Mouse (Mus musculus): ENCODE measurements around the gene Ppp2r2c. TPM values are rescaled to one million over a fixed set of nuclear protein-coding genes. Genes with fewer than 3 reads are reported as not detected.

Gene Ppp2r2c
- polyA plus RNA-seq, 1 experiment from 2014 or later: 9.5 TPM

- Histone ChIP-seq H3K4me1 (ENCODE audit: control insufficient read depth, insufficient read depth, low read length) (no peaks in the 10 kb centered on the region), H3K36me3 (ENCODE audit: control insufficient read depth, insufficient read depth, low read length) (no peaks in the 10 kb centered on the region), H3K9me3 (ENCODE audit: control insufficient read depth, low read length) (no peaks in the 10 kb centered on the region; the same call in 1 of the 2 replicates), H3K4me3 (ENCODE audit: low read depth, low read length) (no peak overlapping the region), H3K27ac (ENCODE audit: low read depth, low read length) (no peak overlapping the region), H3K9ac (ENCODE audit: low read length) (no peak overlapping the region), H3K27me3 (ENCODE audit: control insufficient read depth, insufficient read depth, low read length) (peaks cover 5% of the 10 kb centered on the region), H3K4me2 (ENCODE audit: low read depth) (no peak overlapping the region)
- ATAC-seq (ENCODE audit: insufficient read depth, low FRiP score, low TSS enrichment) (no peak), DNase-seq (ENCODE audit: low spot score) (no peak)
- WGBS: 85% methylated on average over 2 of the region's 2 CpGs
Observed at GRCm38 (mm10) chr5:36861084-36861483, 7.2 kb upstream of the Ppp2r2c start.

- WGBS: 74% methylated on average over 7 of the region's 7 CpGs
- Histone ChIP-seq H3K9ac (ENCODE audit: low read length) (no peak overlapping the region), H3K27me3 (ENCODE audit: control insufficient read depth, insufficient read depth, low read length) (peaks cover 62% of the 10 kb centered on the region), H3K27ac (ENCODE audit: low read depth, low read length) (no peak overlapping the region), H3K36me3 (ENCODE audit: control insufficient read depth, insufficient read depth, low read length) (no peaks in the 10 kb centered on the region), H3K4me3 (ENCODE audit: low read depth, low read length) (no peak overlapping the region), H3K4me2 (ENCODE audit: low read depth) (no peak overlapping the region), H3K4me1 (ENCODE audit: control insufficient read depth, insufficient read depth, low read length) (peaks cover 7% of the 10 kb centered on the region), H3K9me3 (ENCODE audit: control insufficient read depth, low read length) (no peaks in the 10 kb centered on the region)
- DNase-seq (ENCODE audit: low spot score) (no peak), ATAC-seq (ENCODE audit: insufficient read depth, low FRiP score, low TSS enrichment) (no peak)
Observed at GRCm38 (mm10) chr5:36866701-36867250, 1.5 kb upstream of the Ppp2r2c start.

- 8% methylated on average over 6 of the region's 6 CpGs for WGBS
- Histone ChIP-seq H3K4me3 (ENCODE audit: low read depth, low read length) (no peak overlapping the region), H3K4me2 (ENCODE audit: low read depth) (no peak overlapping the region), H3K4me1 (ENCODE audit: control insufficient read depth, insufficient read depth, low read length) (peaks cover 7% of the 10 kb centered on the region), H3K9ac (ENCODE audit: low read length) (no peak overlapping the region), H3K27me3 (ENCODE audit: control insufficient read depth, insufficient read depth, low read length) (peaks cover 62% of the 10 kb centered on the region), H3K36me3 (ENCODE audit: control insufficient read depth, insufficient read depth, low read length) (no peaks in the 10 kb centered on the region), H3K27ac (ENCODE audit: low read depth, low read length) (no peak overlapping the region), H3K9me3 (ENCODE audit: control insufficient read depth, low read length) (no peaks in the 10 kb centered on the region)
- DNase-seq (ENCODE audit: low spot score) (no peak), ATAC-seq (ENCODE audit: insufficient read depth, low FRiP score, low TSS enrichment) (no peak)
Observed at GRCm38 (mm10) chr5:36867561-36867960, 752 bp upstream of the Ppp2r2c start.

- Histone ChIP-seq H3K4me2 (ENCODE audit: low read depth) (peak overlapping the region; percentile 65), H3K36me3 (ENCODE audit: control insufficient read depth, insufficient read depth, low read length) (no peaks in the 10 kb centered on the region), H3K27me3 (ENCODE audit: control insufficient read depth, insufficient read depth, low read length) (peaks cover 62% of the 10 kb centered on the region), H3K27ac (ENCODE audit: low read depth, low read length) (no peak overlapping the region), H3K4me1 (ENCODE audit: control insufficient read depth, insufficient read depth, low read length) (peaks cover 7% of the 10 kb centered on the region), H3K4me3 (ENCODE audit: low read depth, low read length) (peak overlapping the region; percentile 40), H3K9me3 (ENCODE audit: control insufficient read depth, low read length) (no peaks in the 10 kb centered on the region), H3K9ac (ENCODE audit: low read length) (peak overlapping the region; percentile 53)
- DNase-seq (ENCODE audit: low spot score) (no peak), ATAC-seq (ENCODE audit: insufficient read depth, low FRiP score, low TSS enrichment) (no peak; the same call in 1 of the 2 replicates)
- WGBS: 3% methylated on average over 7 of the region's 7 CpGs
Observed at GRCm38 (mm10) chr5:36869186-36869577, 869 bp downstream of the Ppp2r2c start.

- Histone ChIP-seq H3K27me3 (ENCODE audit: control insufficient read depth, insufficient read depth, low read length) (peaks cover 62% of the 10 kb centered on the region), H3K27ac (ENCODE audit: low read depth, low read length) (no peak overlapping the region), H3K4me3 (ENCODE audit: low read depth, low read length) (peak overlapping the region; percentile 40), H3K4me2 (ENCODE audit: low read depth) (peak overlapping the region; percentile 65), H3K9me3 (ENCODE audit: control insufficient read depth, low read length) (no peaks in the 10 kb centered on the region), H3K4me1 (ENCODE audit: control insufficient read depth, insufficient read depth, low read length) (peaks cover 7% of the 10 kb centered on the region), H3K9ac (ENCODE audit: low read length) (peak overlapping the region; percentile 46), H3K36me3 (ENCODE audit: control insufficient read depth, insufficient read depth, low read length) (no peaks in the 10 kb centered on the region)
- peak; percentile 57 for DNase-seq (ENCODE audit: low spot score)
- ATAC-seq (ENCODE audit: insufficient read depth, low FRiP score, low TSS enrichment): 0 out of 2 replicates have a peak, but pooled peaks have one; percentile 31
- under 1% methylated on average over 56 of the region's 56 CpGs for WGBS
Observed at GRCm38 (mm10) chr5:36869578-36870236, 1.4 kb downstream of the Ppp2r2c start.

GRCm38 (mm10) chr5:36870916-36871315 lies 2.6 kb downstream of the Ppp2r2c start:
- H3K27me3 ChIP-seq (ENCODE audit: control insufficient read depth, insufficient read depth, low read length): peaks cover 58% of the 10 kb centered on the region
- 85% methylated on average over 6 of the region's 6 CpGs for WGBS
- H3K4me1 ChIP-seq (ENCODE audit: control insufficient read depth, insufficient read depth, low read length): peaks cover 7% of the 10 kb centered on the region
- no peak overlapping the region for H3K27ac ChIP-seq (ENCODE audit: low read depth, low read length)
- no peak overlapping the region for H3K9ac ChIP-seq (ENCODE audit: low read length)
- H3K9me3 ChIP-seq (ENCODE audit: control insufficient read depth, low read length): no peaks in the 10 kb centered on the region
- H3K36me3 ChIP-seq (ENCODE audit: control insufficient read depth, insufficient read depth, low read length): no peaks in the 10 kb centered on the region
- ATAC-seq (ENCODE audit: insufficient read depth, low FRiP score, low TSS enrichment): no peak
- H3K4me3 ChIP-seq (ENCODE audit: low read depth, low read length): no peak overlapping the region
- H3K4me2 ChIP-seq (ENCODE audit: low read depth): no peak overlapping the region
- no peak for DNase-seq (ENCODE audit: low spot score)

- no peaks in the 10 kb centered on the region for H3K36me3 ChIP-seq (ENCODE audit: control insufficient read depth, insufficient read depth, low read length)
- no peak overlapping the region for H3K27ac ChIP-seq (ENCODE audit: low read depth, low read length)
- no peak overlapping the region for H3K4me3 ChIP-seq (ENCODE audit: low read depth, low read length)
- ATAC-seq (ENCODE audit: insufficient read depth, low FRiP score, low TSS enrichment) (no peak), DNase-seq (ENCODE audit: low spot score) (no peak)
- WGBS: 79% methylated on average over 4 of the region's 4 CpGs
- H3K4me1 ChIP-seq (ENCODE audit: control insufficient read depth, insufficient read depth, low read length): no peaks in the 10 kb centered on the region
- no peak overlapping the region for H3K4me2 ChIP-seq (ENCODE audit: low read depth)
- H3K27me3 ChIP-seq (ENCODE audit: control insufficient read depth, insufficient read depth, low read length): peaks cover 8% of the 10 kb centered on the region
- no peak overlapping the region for H3K9ac ChIP-seq (ENCODE audit: low read length)
- H3K9me3 ChIP-seq (ENCODE audit: control insufficient read depth, low read length): no peaks in the 10 kb centered on the region
Observed at GRCm38 (mm10) chr5:36875956-36876355, 7.6 kb downstream of the Ppp2r2c start.

GRCm38 (mm10) chr5:36876777-36877396 lies 8.6 kb downstream of the Ppp2r2c start:
- Histone ChIP-seq H3K9ac (ENCODE audit: low read length) (no peak overlapping the region), H3K36me3 (ENCODE audit: control insufficient read depth, insufficient read depth, low read length) (no peaks in the 10 kb centered on the region), H3K4me1 (ENCODE audit: control insufficient read depth, insufficient read depth, low read length) (no peaks in the 10 kb centered on the region), H3K27ac (ENCODE audit: low read depth, low read length) (no peak overlapping the region), H3K4me3 (ENCODE audit: low read depth, low read length) (no peak overlapping the region), H3K9me3 (ENCODE audit: control insufficient read depth, low read length) (no peaks in the 10 kb centered on the region), H3K4me2 (ENCODE audit: low read depth) (no peak overlapping the region), H3K27me3 (ENCODE audit: control insufficient read depth, insufficient read depth, low read length) (no peaks in the 10 kb centered on the region)
- DNase-seq (ENCODE audit: low spot score) (no peak), ATAC-seq (ENCODE audit: insufficient read depth, low FRiP score, low TSS enrichment) (no peak)
- 56% methylated on average over 7 of the region's 7 CpGs for WGBS

GRCm38 (mm10) chr5:36877641-36878040 lies 9.3 kb downstream of the Ppp2r2c start:
- no peaks in the 10 kb centered on the region for H3K9me3 ChIP-seq (ENCODE audit: control insufficient read depth, low read length)
- no peak for ATAC-seq (ENCODE audit: insufficient read depth, low FRiP score, low TSS enrichment)
- H3K27ac ChIP-seq (ENCODE audit: low read depth, low read length): no peak overlapping the region
- H3K36me3 ChIP-seq (ENCODE audit: control insufficient read depth, insufficient read depth, low read length): no peaks in the 10 kb centered on the region
- no peak for DNase-seq (ENCODE audit: low spot score)
- no peaks in the 10 kb centered on the region for H3K4me1 ChIP-seq (ENCODE audit: control insufficient read depth, insufficient read depth, low read length)
- H3K4me3 ChIP-seq (ENCODE audit: low read depth, low read length): no peak overlapping the region
- H3K4me2 ChIP-seq (ENCODE audit: low read depth): no peak overlapping the region
- H3K27me3 ChIP-seq (ENCODE audit: control insufficient read depth, insufficient read depth, low read length): no peaks in the 10 kb centered on the region
- no peak overlapping the region for H3K9ac ChIP-seq (ENCODE audit: low read length)
- WGBS: 82% methylated on average over 2 of the region's 2 CpGs
